Mouse (Mus musculus): ENCODE data around the gene Gpam. TPM values are rescaled to one million over a fixed set of nuclear protein-coding genes. Genes with fewer than 3 reads are reported as not detected.

Gene Gpam
- total and polyA plus RNA-seq, 3 experiments = 8.8 to 12.5 (median 12.3) TPM

GRCm38 (mm10) chr19:55123001-55123536, 4.0 kb downstream of the Gpam start:
- Histone ChIP-seq H3K4me1 (ENCODE audit: control insufficient read depth in 1 of 2, insufficient read depth in 2 of 2) (no peaks in the 10 kb centered on the region), H3K27ac (ENCODE audit: insufficient read depth, low read depth) (no peak overlapping the region), H3K9me3 (replicated peaks; ENCODE audit: low read length) (no peaks in the 10 kb centered on the region), H3K79me2 (replicated peaks; ENCODE audit: control insufficient read depth, extremely low read depth, insufficient read depth, poor library complexity, severe bottlenecking) (no peaks in the 10 kb centered on the region), H3K4me3 (replicated peaks in 1 of 3; ENCODE audit: low read depth in 2 of 3, low read length in 2 of 3, poor library complexity in 1 of 3) (no peak overlapping the region), H3K36me3 (replicated peaks in 1 of 2; ENCODE audit: control insufficient read depth in 1 of 2, insufficient read depth in 1 of 2, low read length in 1 of 2) (no peaks in the 10 kb centered on the region), H3K4me2 (ENCODE audit: insufficient read depth, low read depth, poor library complexity, severe bottlenecking) (no peak overlapping the region), H3K9ac (ENCODE audit: insufficient read depth, low read depth) (no peak overlapping the region), H3K27me3 (replicated peaks) (no peaks in the 10 kb centered on the region)
- DNase-seq (ENCODE audit: extremely low read depth) = no peak
- dilution Hi-C loops (cut with MboI; ENCODE audit: extremely low pct_ligation_motif_present, extremely low pct_unique_long_range_greater_than_20kb, low sequenced_read_pairs) (no loop called here), in situ Hi-C loops (cut with MboI; ENCODE audit: low pct_ligation_motif_present, low pct_unique_long_range_greater_than_20kb, low sequenced_read_pairs) (no loop called here)
- TF ChIP-seq MYC (IDR thresholded peaks at IDR 0.05; ENCODE audit: low read depth, low read length) = no peak
- no peak for TF ChIP-seq EP300 (IDR thresholded peaks at IDR 0.05; ENCODE audit: low read length)
- TF ChIP-seq NRF1 (IDR thresholded peaks at IDR 0.05; ENCODE audit: low read depth, low read length) = no peak
- no peak for TF ChIP-seq BHLHE40 (IDR thresholded peaks at IDR 0.05; ENCODE audit: low read depth, low read length)
- TF ChIP-seq ZMIZ1 (IDR thresholded peaks at IDR 0.05; ENCODE audit: low read depth, low read length) = no peak
- no peak for TF ChIP-seq USF2 (conservative IDR thresholded peaks at IDR 0.05; ENCODE audit: low read depth, low read length)
- TF ChIP-seq IRF4 (IDR thresholded peaks at IDR 0.05; ENCODE audit: low read depth, low read length) = no peak
- no peak for TF ChIP-seq MAFK (IDR thresholded peaks at IDR 0.05; ENCODE audit: insufficient replicate concordance, low read length)

GRCm38 (mm10) chr19:55122351-55122980, 4.6 kb downstream of the Gpam start:
- dilution Hi-C loops (cut with MboI; ENCODE audit: extremely low pct_ligation_motif_present, extremely low pct_unique_long_range_greater_than_20kb, low sequenced_read_pairs) = no loop called here
- no peak overlapping the region for H3K4me2 ChIP-seq (ENCODE audit: insufficient read depth, low read depth, poor library complexity, severe bottlenecking)
- no peaks in the 10 kb centered on the region for H3K36me3 ChIP-seq (replicated peaks in 1 of 2; ENCODE audit: control insufficient read depth in 1 of 2, insufficient read depth in 1 of 2, low read length in 1 of 2)
- no peak overlapping the region for H3K9ac ChIP-seq (ENCODE audit: insufficient read depth, low read depth)
- no peaks in the 10 kb centered on the region for H3K27me3 ChIP-seq (replicated peaks)
- no peak overlapping the region for H3K4me3 ChIP-seq (replicated peaks in 1 of 3; ENCODE audit: low read depth in 2 of 3, low read length in 2 of 3, poor library complexity in 1 of 3)
- H3K27ac ChIP-seq (ENCODE audit: insufficient read depth, low read depth) = no peak overlapping the region
- no peaks in the 10 kb centered on the region for H3K9me3 ChIP-seq (replicated peaks; ENCODE audit: low read length)
- DNase-seq (ENCODE audit: extremely low read depth) = no peak
- TF ChIP-seq USF1 (IDR thresholded peaks at IDR 0.05; ENCODE audit: low read depth, low read length) (no peak), GABPA (IDR thresholded peaks at IDR 0.05; ENCODE audit: insufficient replicate concordance, low read depth, low read length) (no peak), PAX5 (IDR thresholded peaks at IDR 0.05; ENCODE audit: low read length) (no peak), TCF12 (IDR thresholded peaks at IDR 0.05; ENCODE audit: low read depth, low read length) (no peak), POLR2A (IDR thresholded peaks at IDR 0.05; ENCODE audit: low read depth, low read length) (no peak), MYC (IDR thresholded peaks at IDR 0.05; ENCODE audit: low read depth, low read length) (no peak), ZKSCAN1 (IDR thresholded peaks at IDR 0.05; ENCODE audit: borderline replicate concordance, low read depth, low read length) (no peak), JUND (conservative IDR thresholded peaks at IDR 0.05; ENCODE audit: low read depth, low read length) (no peak), CTCF (conservative IDR thresholded peaks at IDR 0.05 in 1 of 2, IDR thresholded peaks at IDR 0.05 in 1 of 2; ENCODE audit: low read depth in 2 of 2, low read length in 2 of 2) (no peak), RCOR1 (conservative IDR thresholded peaks at IDR 0.05; ENCODE audit: low read depth, low read length) (no peak), USF2 (conservative IDR thresholded peaks at IDR 0.05; ENCODE audit: low read depth, low read length) (no peak), CHD1 (IDR thresholded peaks at IDR 0.05; ENCODE audit: low read depth, low read length) (no peak)
- in situ Hi-C loops (cut with MboI; ENCODE audit: low pct_ligation_motif_present, low pct_unique_long_range_greater_than_20kb, low sequenced_read_pairs) = no loop called here
- H3K79me2 ChIP-seq (replicated peaks; ENCODE audit: control insufficient read depth, extremely low read depth, insufficient read depth, poor library complexity, severe bottlenecking) = no peaks in the 10 kb centered on the region
- no peaks in the 10 kb centered on the region for H3K4me1 ChIP-seq (ENCODE audit: control insufficient read depth in 1 of 2, insufficient read depth in 2 of 2)
